Mouse (Mus musculus): ENCODE results near the gene Oaz1.

The Oaz1 gene

GRCm38 (mm10) chr10:80826151-80827062 is at the start of gene Oaz1:
TSS of gene Oaz1 (plus strand) at chr10:80826656.
- peak; percentile 98 to 99 for DNase-seq (ENCODE audit: low spot score in 2 of 2)

- no peak for DNase-seq (ENCODE audit: low spot score in 2 of 2)
Observed at GRCm38 (mm10) chr10:80777123-80777522, 49.3 kb upstream of the Oaz1 start.

- DNase-seq (ENCODE audit: low spot score in 2 of 2): no peak
Observed at GRCm38 (mm10) chr10:80779565-80779964, 46.9 kb upstream of the Oaz1 start.

GRCm38 (mm10) chr10:80784302-80784701 is 42.2 kb upstream of the Oaz1 start:
- no peak for DNase-seq (ENCODE audit: low spot score in 2 of 2)

GRCm38 (mm10) chr10:80784871-80785270 is 41.6 kb upstream of the Oaz1 start:
- DNase-seq (ENCODE audit: low spot score in 2 of 2): no peak

- no peak for DNase-seq (ENCODE audit: low spot score in 2 of 2)
Observed at GRCm38 (mm10) chr10:80785963-80786362, 40.5 kb upstream of the Oaz1 start.

GRCm38 (mm10) chr10:80787517-80787916 is 38.9 kb upstream of the Oaz1 start:
- DNase-seq (ENCODE audit: low spot score in 2 of 2): no peak

- DNase-seq (ENCODE audit: low spot score in 2 of 2): no peak
Observed at GRCm38 (mm10) chr10:80790761-80791404, 35.6 kb upstream of the Oaz1 start.

GRCm38 (mm10) chr10:80791476-80792174 is 34.8 kb upstream of the Oaz1 start:
- DNase-seq (ENCODE audit: low spot score in 2 of 2): no peak

GRCm38 (mm10) chr10:80792175-80793032 is 34.1 kb upstream of the Oaz1 start:
- DNase-seq (ENCODE audit: low spot score in 2 of 2): peak in 1 of 2 experiments; percentile 41

GRCm38 (mm10) chr10:80793033-80793784 is 33.2 kb upstream of the Oaz1 start:
- DNase-seq (ENCODE audit: low spot score in 2 of 2): no peak

GRCm38 (mm10) chr10:80793803-80794202 is 32.7 kb upstream of the Oaz1 start:
- no peak for DNase-seq (ENCODE audit: low spot score in 2 of 2)

GRCm38 (mm10) chr10:80794750-80795149 is 31.7 kb upstream of the Oaz1 start:
- DNase-seq (ENCODE audit: low spot score in 2 of 2): no peak

- DNase-seq (ENCODE audit: low spot score in 2 of 2): no peak
Observed at GRCm38 (mm10) chr10:80796307-80796848, 30.1 kb upstream of the Oaz1 start.

GRCm38 (mm10) chr10:80797186-80798149 is 29.0 kb upstream of the Oaz1 start:
- DNase-seq (ENCODE audit: low spot score in 2 of 2): peak in 1 of 2 experiments; percentile 63

- peak; percentile 97 to 98 for DNase-seq (ENCODE audit: low spot score in 2 of 2)
Observed at GRCm38 (mm10) chr10:80798150-80799006, 28.1 kb upstream of the Oaz1 start, which contains the start of the genes Sf3a2 and Plekhj1. TSS of gene Sf3a2 (plus strand) at chr10:80798198. TSS of gene Plekhj1 (minus strand) at chr10:80798626.

GRCm38 (mm10) chr10:80799070-80799566 is 27.3 kb upstream of the Oaz1 start:
- DNase-seq (ENCODE audit: low spot score in 2 of 2): no peak

Data from spleen, postnatal 10 days (tissue).